Mouse (Mus musculus): ENCODE data around the gene Rab40c. TPM values are rescaled to one million over a fixed set of nuclear protein-coding genes. Genes with fewer than 3 reads are reported as not detected.

Gene Rab40c
- total RNA-seq, 2 experiments from 2014 or later, result 14.5 to 15.3 TPM

- DNase-seq, result peak in 1 of 2 experiments; percentile 35
Measured at GRCm38 (mm10) chr17:25843636-25844395, 75.7 kb downstream of the Rab40c start.

GRCm38 (mm10) chr17:25843122-25843521 is 76.4 kb downstream of the Rab40c start:
- no peak for DNase-seq

DNA sequence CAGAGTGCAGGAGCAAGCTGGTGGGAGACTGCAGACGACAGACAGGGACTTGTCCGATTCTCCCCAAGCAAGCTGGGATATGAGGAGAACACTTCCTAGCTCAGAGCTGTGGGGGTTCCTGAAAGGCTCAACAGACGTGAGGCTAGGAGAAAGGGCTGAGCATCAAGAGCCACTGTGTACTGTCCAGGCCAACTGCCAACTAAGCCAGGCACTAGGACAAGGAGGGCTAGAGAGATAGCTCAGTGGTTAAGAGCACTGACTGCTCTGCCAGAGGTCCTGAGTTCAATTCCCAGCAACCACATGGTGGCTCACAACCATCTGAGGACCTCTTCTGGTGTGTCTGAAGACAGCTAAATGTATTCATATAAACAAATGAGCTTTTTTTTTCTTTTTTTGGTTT is 77.0 kb downstream of the Rab40c start:
- no peak for DNase-seq

GRCm38 (mm10) chr17:25841117-25841880 is 78.2 kb downstream of the Rab40c start, which contains the start of gene Gm20683:
TSS of gene Gm20683 (minus strand) at chr17:25841763.
- no peak for DNase-seq

GRCm38 (mm10) chr17:25840519-25840918 is 79.0 kb downstream of the Rab40c start:
- DNase-seq, result no peak

DNA sequence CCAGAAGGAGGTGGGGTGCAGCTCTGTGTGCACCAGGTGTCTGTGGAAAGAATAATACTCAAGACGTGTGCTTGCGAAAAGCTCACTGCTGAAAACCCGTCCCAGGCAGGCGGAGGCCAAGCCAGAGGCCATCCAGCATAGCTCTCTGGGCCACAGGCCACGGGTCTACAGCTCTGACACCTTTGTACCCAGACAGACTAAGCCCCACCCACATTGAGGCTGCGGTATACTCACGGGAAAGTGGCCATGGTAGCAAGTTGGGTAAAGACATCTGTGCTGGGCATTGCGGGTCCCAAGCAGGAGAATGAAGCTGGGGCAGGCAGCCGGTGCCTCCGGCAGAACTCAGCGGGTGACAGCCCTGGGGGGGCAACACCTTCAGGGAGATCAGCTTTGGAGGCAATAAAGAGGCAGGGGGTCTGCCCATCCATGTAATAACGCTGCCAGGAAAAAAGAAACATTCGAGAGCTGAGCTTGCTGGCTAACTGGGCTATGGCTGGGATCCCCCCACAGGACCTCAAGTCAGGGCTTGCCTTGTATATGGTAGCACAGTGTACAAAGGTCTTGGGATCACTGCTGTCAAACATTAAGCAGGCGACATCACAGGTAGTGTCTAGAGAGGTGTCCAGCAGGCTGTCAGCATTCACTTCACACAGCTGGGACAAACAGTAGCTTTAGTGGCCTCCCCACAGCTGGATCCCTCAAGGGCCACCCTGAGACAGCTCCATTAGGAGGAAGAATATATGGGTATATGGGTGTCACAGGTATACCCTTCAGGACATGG is 79.9 kb downstream of the Rab40c start:
- DNase-seq, result no peak

- no peak for DNase-seq
Measured at GRCm38 (mm10) chr17:25838904-25839303, 80.6 kb downstream of the Rab40c start.

- no peak for DNase-seq
Measured at GRCm38 (mm10) chr17:25837533-25837932, 82.0 kb downstream of the Rab40c start.

GRCm38 (mm10) chr17:25837076-25837410 is 82.5 kb downstream of the Rab40c start, which contains the start of gene Rhbdl1:
TSS of gene Rhbdl1 (minus strand) at chr17:25837295.
- peak; percentile 78 to 82 for DNase-seq

DNA sequence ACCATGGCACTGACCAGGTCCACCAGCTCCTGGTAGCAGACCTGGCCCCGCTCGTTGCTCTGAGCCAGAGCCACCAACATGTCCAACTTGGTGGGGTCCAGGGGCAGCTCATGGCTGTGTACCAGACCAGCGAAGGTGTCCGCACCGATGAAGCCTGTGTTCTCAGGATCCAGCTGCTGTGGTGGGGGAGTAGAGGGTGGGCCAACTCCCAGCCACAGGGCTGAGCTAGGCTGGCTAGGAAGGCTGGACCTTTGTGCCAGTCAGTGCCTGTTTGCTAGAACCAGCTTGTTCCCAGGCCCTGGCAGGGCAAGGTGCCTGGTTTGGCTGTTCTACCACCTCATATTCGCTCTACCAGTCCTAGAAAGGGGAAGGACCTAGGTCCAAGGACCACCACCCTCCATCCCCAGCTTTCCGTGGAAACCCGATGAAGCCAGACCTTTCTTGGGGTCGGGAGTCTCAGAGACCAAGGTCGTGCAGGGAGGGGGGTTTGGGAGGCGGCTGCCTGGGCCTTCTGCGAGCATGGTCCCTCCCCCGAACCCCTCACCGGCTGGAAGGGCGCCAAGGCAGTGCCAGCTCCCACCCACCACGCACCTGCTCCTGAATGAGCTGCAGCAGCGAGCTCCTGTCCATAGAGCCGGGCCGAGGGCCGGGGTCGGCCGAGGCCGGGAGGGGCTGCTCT is 83.0 kb downstream of the Rab40c start:
- DNase-seq, result peak; percentile 47

GRCm38 (mm10) chr17:25835816-25836215 is 83.7 kb downstream of the Rab40c start:
- DNase-seq, result no peak

- DNase-seq, result no peak
Measured at GRCm38 (mm10) chr17:25835301-25835700, 84.2 kb downstream of the Rab40c start.

- DNase-seq, result no peak
Measured at GRCm38 (mm10) chr17:25834595-25835222, 84.8 kb downstream of the Rab40c start.

GRCm38 (mm10) chr17:25833961-25834594 is 85.4 kb downstream of the Rab40c start:
- peak; percentile 47 to 59 for DNase-seq

GRCm38 (mm10) chr17:25833291-25833663 is 86.2 kb downstream of the Rab40c start, which contains the start of gene Stub1:
TSS of gene Stub1 (minus strand) at chr17:25833404.
- peak; percentile 95 for DNase-seq

DNA sequence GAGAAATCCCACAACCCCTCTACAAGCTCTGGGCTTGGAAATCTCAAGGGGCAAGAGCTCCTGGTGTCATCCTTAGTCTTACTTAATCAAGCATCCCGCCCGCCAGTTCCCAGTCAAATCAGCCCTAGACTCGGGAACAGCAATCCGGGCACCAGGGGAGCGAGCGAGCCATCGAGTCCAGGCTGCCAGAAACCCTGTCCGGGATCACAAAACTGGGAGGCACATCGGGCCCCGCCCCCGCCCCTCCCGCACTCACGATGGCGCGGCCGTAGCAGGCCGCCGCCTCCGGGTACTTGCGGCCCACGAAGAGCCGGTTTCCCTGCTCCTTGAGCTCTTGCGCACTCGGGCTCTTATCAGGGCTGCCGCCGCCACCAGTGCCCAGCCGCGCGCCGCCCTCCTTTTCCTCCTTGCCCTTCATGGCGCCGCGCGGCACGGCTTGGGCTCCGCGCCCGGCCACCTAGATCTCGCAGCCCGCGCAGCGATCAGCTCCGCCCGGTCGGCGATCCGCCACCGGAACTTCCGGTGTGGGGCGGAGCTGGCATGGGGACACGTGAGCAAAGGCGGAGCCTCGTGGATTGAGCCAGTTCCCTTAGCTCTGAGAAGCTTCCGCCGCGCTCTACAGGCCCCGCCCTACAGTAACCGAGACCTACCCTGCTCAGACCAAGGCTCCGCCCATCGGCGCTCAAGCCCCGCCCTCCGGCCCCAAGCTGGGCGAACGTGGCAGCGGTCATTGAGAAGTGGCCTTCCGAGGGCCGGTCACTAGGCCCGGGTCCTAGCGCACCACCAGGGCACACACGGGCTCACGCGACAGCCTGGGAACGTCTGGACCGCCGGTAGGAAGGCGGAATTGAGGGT is 86.9 kb downstream of the Rab40c start:
- peak; percentile 100 for DNase-seq

Measured in heart, adult 18-20 months (tissue).